Mouse (Mus musculus): ENCODE measurements around the gene Pard6a.

DNA sequence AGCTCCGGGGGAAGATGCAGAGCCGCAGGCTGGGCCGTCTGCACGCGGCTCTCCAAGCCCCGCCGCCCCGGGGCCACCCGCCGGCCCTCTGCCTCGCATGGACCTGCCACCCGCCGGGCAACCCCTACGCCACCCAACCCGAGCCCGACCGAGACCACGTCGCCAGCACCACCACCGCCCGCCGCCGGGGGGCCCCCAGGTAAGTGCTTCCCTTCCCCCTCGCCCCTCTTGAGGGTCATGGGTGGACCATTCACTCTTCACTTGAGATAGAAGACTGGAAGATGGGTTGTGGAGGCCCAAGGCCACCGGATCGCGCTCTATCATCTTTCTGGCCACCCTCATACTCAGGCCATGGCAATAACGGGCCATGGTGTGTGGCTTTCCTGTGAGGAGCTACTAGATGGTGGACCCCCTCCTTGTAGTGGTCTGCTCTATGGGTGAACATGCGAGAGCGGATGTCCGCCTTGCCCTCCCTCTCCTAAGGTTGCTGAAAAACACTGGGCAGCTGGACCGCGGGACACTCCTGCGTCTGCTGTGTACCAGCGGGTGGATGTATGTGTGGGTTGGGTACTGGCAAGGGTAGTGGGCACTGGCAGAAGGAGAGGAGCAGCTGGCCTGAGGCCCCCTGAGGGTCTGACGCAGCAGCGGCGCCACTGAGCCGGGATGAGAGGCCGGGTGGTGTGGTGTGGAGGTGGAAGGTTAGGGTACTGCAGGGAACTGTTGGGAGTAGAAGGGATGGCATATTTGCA, 6.7 kb upstream of the Pard6a start:
- TF ChIP-seq POLR2A (IDR thresholded peaks at IDR 0.05; ENCODE audit: low read depth, low read length) (no peak), CTCF (conservative IDR thresholded peaks at IDR 0.05; ENCODE audit: insufficient read depth, insufficient read length, low read depth, low read length) (no peak)
